Mouse (Mus musculus) cerebellum, adult 11 months (tissue): ENCODE results near the gene Zfp316.

ENCODE experiments used
- DNase-seq: peaks from one replicate; pipeline ENCODE4 v3.0.0; 2022

The Zfp316 gene

GRCm38 (mm10) chr5:143213832-143214231 lies 56.0 kb downstream of the Zfp316 start:
- no peak for DNase-seq

- DNase-seq = no peak
These were observed 64.8 kb downstream of the Zfp316 start for GRCm38 (mm10) chr5:143205015-143205414.
